Mouse (Mus musculus) Muller cell, postnatal 12 days (primary cell): ENCODE measurements around the gene Gm49416.
"Not testable (repeated sequence)": the region's sequence is repeated elsewhere in the genome, so short reads cannot be mapped to it uniquely, and the experiment has no call there.

ENCODE experiments used
- DNase-seq: peaks from one replicate; pipeline ENCODE4 v3.0.0-alpha.2; 2015; ENCODE audit errors: inconsistent ontology term

Gene Gm49416

DNA sequence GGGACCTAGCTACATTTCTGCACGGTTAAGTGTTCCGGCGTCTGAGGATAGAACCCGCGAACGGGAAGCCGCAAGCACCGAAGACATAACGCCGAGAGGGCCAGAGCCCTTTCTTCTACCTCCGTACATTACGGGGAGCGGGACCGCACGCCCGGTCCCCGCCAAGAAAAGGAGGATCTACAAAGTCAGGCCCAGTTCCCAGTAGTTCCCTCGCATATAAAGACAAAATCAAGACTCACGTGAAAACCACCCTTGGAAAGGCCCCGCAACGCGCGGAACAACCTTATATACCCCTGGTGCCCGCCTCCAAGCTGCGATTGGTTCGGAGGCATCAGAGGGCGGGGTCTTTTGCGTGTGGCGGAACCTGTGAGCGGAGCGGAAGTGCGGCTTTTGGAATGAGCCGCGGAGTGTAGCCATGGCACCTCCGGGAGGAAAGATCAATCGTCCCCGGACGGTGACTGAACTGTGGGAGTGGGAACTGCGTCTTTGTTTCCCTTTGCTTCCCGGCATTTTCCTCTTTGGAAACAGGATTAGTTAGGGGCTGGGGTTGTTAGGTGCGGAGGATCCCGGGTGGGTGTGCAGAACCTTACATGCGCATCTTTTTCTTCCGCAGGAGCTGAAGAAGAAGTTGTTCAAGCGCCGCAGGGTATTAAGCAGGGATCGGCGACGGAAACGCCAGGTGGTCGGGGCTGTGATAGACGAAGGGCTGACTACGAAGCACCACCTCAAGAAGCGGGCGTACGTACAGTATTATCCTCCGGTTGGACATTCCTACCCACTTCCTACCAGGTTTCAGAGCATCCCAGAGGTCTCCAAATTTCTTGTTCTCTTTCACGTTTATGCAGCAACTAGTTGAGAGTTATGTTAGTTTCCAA lies at the start of gene Gm49416, which contains the start of gene 1810009A15Rik:
TSS of gene Gm49416 (plus strand) at position 416 of the 875 bp plus-strand sequence.
TSS of gene 1810009A15Rik (plus strand) at position 343 of the 875 bp plus-strand sequence.
- DNase-seq: peak; percentile 93

DNA sequence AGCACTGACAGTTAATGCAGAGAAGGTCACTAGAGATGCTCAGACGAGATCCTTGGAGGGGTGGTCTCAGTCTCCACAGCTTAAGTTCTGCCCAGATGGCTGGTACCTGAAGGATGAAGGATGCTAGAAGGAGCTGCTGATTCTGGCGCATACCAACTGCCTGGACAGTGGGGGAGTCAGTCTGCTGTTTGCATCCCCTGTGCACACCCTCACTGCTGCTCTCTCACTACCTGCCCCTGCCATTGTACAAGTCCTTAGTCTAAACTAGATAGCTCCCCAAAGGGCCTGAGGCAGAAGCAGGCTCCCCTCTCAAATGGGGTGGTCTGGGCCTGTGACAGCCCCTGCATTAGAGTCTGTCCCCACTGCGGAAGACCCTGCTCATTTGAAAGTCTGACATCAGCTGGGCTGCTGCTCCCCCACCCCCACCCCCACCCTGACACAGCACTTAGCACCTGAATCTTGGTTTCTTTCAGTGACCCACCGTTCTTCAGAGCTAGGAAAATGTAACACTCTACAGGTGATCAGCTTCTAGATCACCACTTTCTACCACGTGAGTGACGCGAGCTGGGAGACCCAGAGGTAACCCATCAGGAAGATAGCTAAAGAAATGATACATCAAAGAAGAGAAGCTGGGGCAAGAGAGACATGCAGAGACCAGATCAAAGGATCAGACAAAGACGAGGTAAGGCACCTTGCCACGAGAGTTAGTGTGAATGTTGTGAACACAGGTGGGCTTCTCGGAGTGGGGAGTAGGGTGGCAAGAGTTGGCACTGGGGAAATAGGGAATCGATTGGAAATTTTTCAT lies 49.4 kb upstream of the Gm49416 start, which contains the start of gene Gng3:
TSS of gene Gng3 (minus strand) at position 92 of the 805 bp plus-strand sequence.
- no peak for DNase-seq

DNA sequence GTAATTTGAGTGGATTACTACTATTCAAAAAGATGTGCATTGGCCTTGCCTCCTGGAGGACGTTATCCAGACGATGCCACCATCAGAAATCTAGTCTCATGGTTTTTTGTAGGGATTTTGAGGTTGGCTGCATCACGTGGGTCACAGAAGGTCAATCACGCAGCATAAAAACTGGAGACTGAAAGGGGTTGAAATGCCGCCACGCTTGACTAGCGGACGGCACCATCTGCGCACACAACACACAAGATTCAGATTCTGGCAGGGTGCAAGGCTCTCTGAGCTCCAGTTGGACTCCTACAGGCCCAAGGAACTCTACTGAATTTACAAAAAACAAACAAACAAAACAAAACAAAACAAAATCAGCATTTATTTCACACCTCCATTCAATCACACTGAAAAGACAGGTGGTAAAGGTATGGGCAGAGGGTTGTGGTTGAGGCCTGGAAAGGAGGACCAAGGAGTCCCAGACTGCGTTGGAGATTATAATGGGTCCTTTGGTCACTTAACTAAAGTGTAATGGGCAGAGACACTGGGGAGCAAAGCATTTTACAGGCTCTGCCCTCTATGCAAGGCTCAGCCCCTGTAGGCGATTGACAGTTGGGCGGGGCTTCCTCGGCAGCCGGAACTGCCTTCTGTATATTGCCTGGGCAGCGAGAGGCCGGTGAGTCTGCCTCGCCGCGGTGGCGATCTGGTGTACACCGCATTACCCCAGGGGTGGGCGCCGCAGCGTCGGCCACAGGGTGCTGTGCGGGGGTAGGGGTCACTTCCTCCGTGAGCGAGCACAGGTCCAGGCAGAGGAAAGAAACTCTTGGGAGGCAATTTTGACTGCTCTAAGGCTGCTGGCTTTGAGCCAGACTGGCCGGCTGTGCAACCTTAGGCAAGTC lies 48.6 kb upstream of the Gm49416 start:
- peak; percentile 75 for DNase-seq

DNA sequence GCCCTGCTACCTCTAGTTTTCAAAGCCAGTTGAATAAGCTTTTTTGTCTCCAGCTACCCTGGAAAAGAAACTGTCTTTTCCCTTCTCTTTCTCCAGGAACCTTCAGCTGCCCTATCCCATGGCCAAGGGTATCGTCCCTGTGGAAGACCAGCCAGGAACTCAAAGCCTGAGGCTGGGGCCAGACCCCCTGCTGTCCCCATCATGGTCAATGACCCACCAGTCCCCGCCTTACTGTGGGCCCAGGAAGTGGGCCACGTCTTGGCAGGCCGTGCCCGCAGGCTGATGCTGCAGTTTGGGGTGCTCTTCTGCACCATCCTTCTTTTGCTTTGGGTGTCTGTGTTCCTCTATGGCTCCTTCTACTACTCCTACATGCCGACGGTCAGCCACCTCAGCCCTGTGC lies 47.7 kb upstream of the Gm49416 start:
- no peak for DNase-seq

DNA sequence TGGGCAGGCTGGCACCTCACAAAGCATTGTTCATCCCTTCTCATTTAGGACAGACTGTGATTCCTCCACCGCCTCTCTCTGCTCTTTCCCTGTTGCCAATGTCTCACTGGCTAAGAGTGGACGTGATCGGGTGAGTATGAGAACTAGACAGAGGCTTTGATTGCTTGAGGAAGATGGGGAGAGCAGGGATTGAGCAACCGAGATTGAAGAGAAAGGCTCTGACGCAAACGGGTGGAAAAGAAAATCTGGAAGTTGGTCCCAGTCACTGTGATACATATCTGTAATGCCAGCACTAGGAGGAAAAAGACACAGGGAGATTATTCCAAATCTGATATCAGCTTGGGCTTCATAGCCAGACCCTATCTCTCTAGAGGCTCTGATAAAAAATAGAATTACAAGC lies 45.8 kb upstream of the Gm49416 start:
- DNase-seq: no peak

DNA sequence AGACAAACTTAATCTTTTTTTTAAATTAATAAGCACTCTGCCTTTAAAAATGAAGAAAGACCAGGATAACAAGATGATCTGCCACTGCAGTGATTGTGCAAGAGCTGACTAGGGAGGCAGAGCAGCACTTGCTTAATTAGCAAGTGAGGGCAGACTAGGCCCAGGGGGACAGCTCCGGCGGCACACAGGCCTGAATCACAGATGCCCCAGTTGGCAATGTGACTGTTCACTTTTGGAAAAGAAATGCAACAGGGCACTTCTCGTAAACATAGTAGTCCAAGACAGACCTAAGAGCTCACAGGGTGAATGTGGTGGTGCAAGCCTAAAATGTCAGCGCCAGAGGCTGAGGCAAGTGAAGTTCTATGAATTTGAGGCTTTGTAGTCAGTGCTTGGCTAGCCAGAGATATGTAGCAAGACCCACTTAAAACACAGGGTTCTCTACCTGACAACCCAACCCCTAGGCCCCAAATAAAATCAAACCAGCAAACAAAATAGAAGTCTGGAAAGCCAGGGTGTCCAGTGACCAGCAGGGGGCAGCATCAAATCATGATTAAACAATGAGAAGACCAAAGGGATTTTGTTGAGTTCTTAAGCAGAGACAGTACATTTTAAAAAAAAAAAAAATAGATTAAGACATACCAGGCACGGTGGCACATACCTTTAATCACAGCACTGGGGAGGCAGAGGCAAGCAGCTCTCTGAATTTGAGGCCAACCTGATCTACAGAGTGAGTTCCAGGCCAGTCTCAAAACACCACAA lies 44.2 kb upstream of the Gm49416 start:
- DNase-seq: peak; percentile 68

DNA sequence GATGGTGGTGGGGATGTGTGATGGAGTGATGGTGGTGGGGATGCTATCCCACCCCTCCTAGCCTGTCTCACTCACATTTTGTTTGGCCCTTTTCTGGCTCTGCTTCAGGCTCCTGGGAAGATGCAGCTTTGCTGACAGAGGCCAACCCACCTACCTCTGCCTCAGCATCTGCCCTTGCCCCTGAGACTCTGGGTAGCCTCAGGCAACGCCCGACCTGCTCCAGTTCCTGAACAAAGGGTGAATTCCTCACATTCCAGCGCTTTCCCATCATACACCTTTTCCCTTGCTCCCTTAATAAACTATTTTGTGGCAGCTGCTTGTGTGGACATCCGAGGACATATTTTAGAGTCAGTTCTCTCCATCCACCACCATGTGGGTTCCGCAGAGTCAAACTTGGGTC lies 40.4 kb upstream of the Gm49416 start:
- no peak for DNase-seq

DNA sequence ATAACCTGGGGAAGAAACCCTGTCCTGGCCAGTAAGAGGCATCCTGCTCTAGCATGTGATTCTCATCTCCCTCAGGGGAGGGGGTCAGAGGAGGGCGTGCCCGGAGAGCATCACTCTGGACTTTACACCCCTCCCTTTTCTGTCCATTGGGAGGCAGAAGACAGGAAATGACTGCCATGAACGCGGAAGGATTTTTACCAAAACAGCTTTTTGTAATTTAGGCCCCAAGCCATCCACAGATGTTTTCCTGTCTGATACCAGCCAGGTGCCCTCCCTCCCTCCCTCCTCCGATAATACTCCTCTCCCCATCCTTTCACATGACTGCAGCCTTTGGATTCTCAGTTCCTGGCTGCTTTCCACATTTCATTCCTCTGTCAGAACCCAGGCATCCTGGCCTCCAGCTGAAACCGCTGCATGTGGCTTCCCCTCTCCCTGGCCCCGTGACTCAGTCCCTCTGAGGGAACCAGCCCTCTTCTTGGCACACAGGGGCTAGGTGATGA lies 38.3 kb upstream of the Gm49416 start, which contains the start of gene Lrrn4cl:
TSS of gene Lrrn4cl (plus strand) at position 367 of the 500 bp plus-strand sequence.
- peak; percentile 88 for DNase-seq

DNA sequence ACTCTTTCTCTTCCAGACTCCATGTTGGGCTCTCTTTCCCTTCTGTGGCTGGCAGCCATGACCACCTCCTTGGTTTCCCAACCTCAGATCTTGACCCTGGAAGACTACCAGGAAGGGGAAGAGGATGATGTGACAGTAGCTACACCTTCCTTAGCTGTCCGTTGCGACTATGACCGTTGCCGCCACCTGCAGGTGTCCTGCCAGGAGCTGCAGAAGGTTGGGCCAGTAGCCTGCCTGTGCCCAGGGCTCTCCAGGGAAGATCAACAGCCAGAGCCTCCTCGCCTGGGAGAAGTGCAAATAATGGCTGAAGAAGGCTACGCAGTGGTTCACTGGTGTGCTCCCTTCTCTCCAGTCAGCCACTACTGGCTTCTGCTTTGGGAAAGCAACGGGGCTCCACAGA lies 37.1 kb upstream of the Gm49416 start:
- DNase-seq: no peak

DNA sequence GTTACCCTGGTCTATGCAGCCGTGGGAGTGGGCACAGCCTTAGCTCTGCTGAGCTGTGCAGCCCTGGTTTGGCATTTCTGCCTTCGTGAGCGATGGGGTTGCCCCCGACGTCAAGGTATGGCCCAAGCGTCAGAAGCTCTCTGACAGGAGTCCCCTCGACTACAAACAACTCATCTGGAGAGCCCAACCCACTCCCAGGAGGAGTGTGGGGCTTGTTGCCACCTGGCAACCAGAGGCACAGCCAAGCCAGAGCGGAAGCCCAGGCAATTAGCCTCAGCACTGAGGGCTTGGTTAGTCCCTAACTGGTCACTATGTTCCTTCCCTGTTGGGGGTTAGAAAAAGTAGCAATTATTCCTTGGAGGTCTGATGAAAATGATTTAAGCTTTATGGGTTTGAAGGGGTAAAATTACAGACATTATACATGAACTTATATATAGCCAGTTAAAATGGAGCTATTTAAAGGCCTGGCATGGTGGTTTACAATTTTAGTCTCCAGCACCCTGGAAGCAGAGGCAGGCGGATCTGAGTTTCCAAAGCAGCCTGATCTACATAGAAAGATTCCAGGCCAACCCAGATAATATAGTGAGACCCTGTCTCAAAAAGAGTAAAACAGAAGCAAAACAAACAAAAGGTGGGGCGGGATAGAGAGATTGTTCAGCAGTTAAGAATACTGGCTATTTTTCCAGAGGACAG lies 36.3 kb upstream of the Gm49416 start:
- DNase-seq: no peak

DNA sequence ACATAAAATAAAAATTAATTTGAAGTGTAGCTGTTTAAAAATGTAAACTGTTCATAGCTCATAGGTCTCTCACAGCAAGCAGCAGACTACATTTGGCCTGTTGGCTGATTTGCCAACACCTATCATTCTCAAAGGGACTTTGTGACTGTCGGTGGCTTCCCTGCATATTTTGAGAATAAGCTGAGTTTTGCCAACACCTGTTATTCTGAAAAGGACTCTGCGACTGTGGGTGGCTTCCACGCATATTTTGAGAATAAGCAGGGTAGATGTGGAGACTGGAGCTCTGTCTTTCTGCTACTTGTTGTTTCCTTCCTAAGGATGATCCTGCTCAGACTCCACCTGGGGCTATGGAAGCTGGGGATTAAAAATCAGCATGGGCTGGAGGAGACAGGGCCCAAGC lies 35.6 kb upstream of the Gm49416 start:
- DNase-seq: no peak

DNA sequence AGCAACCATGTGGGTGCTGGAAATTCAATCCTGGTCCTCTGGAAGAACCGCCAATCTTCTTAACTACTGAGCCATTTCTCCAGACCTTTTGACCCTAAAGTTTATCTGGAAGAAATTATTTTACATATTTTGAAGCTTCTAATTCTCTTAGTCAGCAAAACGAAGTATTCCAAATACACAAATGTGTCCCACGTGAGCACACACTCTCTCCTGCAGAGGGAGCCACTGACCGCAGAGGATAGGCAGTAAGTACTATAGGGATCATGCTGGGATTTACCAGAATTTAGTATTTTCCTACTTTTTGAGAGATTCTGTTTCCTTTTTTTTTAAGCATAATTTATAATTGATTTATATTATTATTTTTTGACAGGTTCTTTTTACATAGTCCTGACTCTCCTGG lies 31.0 kb upstream of the Gm49416 start:
- DNase-seq: no peak

DNA sequence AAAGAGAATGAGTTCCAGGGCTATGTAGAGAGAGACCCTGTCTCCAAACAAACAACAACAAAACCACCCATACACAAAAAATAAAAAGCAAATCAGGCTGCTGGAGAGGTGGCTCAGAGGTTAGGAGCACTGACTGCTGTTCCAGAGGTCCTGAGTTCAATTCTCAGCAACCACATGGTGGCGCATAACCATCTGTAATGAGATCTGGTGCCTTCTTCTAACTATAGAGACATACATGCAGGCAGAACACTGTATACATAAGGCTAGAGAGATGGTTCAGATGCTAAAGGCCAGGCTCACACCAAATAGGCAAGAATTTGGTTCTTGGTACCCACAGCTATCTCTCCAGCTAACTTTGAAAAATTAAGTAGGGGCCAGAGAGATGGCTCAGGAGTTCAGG lies 29.7 kb upstream of the Gm49416 start:
- DNase-seq: no peak

DNA sequence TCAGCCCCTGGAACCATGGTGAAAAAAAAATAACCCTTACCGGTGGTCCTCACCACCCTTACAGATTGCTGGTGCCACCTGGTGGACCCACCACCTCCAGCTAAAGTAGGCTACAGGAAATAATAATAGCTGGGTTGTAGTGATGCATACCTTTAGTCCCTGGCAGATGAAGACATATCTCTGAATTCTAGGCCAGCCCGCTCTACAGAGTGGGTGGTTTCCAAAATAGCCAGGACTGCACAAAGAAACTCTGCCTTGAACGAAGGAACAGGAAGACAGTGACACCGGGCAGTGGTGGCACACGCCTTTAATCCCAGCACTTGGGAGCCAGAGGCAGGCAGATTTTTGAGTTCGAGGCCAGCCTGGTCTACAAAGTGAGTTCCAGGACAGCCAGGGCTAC lies 24.5 kb upstream of the Gm49416 start:
- DNase-seq: no peak

DNA sequence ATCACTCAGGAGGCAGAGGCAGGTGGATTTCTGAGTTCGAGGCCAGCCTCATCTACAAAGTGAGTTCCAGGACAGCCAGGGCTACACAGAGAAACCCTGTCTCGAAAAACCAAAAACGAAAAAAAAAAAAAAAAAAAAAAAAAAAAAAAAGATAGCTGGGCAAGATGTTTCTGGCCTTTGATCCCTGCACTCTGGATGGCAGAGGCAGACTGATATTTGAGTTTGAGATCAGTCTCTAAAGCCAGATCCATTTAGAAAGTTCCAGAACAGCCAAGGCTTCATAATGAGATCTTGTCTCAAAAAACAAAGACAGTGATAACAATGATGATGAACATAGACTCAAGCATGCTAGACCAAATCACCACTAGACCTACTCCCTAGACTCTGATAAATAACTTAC lies 18.3 kb upstream of the Gm49416 start:
- DNase-seq: not testable (repeated sequence)

DNA sequence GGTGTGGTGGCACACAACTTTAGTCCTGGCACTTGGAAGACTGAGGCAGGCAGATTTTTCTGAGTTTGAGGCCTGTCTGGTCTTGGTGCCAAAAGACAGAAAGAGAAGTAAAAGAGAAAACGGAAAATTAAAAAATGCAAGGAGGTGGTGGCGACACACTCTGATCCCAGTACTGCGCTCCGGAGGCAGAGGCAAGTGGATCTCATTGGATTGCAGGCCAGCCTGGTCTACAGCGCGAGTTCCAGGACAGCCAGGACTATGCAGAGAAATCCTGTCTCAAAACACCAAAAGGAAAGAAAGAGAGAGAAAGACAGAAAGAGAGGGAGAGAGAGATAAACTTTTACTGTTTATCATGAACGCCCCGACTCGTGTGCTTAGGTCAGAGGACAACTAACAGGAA lies 17.9 kb upstream of the Gm49416 start:
- DNase-seq: no peak

DNA sequence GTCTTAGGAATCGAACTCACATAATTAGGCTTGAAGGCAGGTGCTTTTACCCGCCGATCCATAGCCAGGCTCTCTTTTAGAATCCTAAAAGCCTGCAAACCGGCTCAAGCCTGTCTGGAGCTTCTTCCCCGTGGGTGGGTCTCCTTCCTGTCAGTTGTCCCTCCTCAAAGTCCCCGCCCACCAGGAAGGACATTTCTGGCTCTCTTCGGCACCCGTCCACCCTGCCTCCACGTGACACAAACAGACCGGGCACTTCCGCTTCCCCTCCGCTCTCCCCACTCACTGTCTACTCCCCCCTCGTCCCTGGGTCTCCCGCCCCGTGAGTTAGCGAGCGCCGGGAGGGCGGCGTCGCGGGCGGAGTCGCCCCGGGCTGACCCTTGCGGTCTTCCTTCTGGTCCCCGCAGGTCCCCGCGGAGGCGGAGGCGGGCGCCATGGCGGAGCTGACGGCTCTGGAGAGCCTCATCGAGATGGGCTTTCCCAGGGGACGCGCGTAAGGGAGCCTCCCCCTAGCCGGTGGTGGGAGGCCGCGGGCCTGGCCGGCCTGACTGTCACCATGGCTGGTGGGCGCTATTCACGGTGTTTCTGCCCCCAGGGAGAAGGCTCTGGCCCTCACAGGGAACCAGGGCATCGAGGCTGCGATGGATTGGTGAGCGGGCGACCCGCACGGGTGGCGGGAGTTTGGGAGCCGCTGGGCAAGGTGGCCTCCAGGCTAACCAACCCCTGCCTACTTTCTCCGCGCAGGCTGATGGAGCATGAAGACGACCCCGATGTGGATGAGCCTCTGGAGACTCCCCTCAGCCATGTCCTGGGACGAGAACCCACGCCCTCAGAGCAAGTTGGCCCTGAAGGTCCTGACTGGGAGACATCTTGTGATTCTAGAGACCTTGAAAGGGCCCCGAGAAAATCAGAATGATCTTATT lies 17.2 kb upstream of the Gm49416 start, which contains the start of gene Ubxn1:
TSS of gene Ubxn1 (plus strand) at position 230 of the 920 bp plus-strand sequence.
- peak; percentile 99 for DNase-seq

DNA sequence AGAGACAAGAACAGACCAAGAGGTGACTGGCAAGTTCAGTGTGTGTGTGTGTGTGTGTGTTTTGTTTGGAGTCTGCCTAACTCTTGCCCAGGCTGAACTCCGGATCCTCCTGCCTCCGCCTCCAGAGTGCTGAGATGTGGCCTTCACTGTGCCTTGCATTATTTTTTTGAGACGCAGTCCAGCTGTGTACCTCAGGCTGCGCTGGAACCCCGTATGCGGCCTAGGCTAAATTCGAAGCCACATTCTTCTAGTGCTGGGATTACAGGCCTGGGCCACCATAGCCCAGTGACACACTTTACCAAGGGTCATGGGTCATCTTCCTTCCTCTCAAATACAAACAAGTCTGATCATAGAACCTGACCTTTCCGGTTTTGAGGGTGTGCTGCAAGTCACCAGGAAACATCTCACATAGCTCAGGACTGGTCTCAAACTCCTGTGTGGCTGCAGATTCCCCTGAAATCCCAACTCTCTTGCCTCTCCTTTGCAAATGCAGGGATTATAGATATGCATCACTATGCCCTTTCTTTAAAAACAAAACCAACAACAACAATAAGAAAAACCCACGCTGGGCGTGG lies 16.4 kb upstream of the Gm49416 start:
- no peak for DNase-seq
